Mouse (Mus musculus) embryonic facial prominence, embryonic 12.5 days (tissue): ENCODE measurements around the gene Cgref1. TPM values are rescaled to one million over a fixed set of nuclear protein-coding genes. Genes with fewer than 3 reads are reported as not detected.

Experiments
- ATAC-seq: fragments of 200-750 bp; cut with Nextera tagmentation; 2 replicates; pipeline ENCODE4 v1.8.0; 2017; ENCODE audit not compliant: insufficient number of reproducible peaks, insufficient read depth, low FRiP score, low TSS enrichment
- H3K27ac ChIP-seq: fragments of 300-500 bp; sonication (generic); 2 replicates; pipeline ENCODE4 v1.5.1; 2016; ENCODE audit warnings: mild to moderate bottlenecking
- H3K27me3 ChIP-seq: fragments of 300-500 bp; sonication (generic); 2 replicates; pipeline ENCODE4 v1.6.1; 2016; ENCODE audit warnings: mild to moderate bottlenecking, moderate library complexity
- H3K36me3 ChIP-seq: fragments of 300-500 bp; sonication (generic); 2 replicates; pipeline ENCODE4 v1.6.1; 2016; ENCODE audit warnings: mild to moderate bottlenecking
- H3K4me1 ChIP-seq: fragments of 300-500 bp; sonication (generic); 2 replicates; pipeline ENCODE4 v1.6.1; 2016
- H3K4me2 ChIP-seq: fragments of 300-500 bp; sonication (generic); replicated peaks from 2 replicates; pipeline ENCODE4 v1.6.1; 2016; ENCODE audit warnings: mild to moderate bottlenecking, moderate library complexity
- H3K4me3 ChIP-seq: fragments of 300-500 bp; sonication (generic); 2 replicates; pipeline ENCODE4 v1.5.1; 2016; ENCODE audit warnings: mild to moderate bottlenecking
- H3K9ac ChIP-seq: fragments of 300-500 bp; sonication (generic); 2 replicates; pipeline ENCODE4 v1.6.1; 2016; ENCODE audit warnings: mild to moderate bottlenecking, moderate library complexity
- H3K9me3 ChIP-seq: fragments of 300-500 bp; sonication (generic); 2 replicates; pipeline ENCODE4 v1.6.1; 2016; ENCODE audit warnings: mild to moderate bottlenecking, moderate library complexity
- WGBS: fragments of 180-500 bp; shearing (Covaris S2); methylation state at CpG from one replicate; pipeline ENCODE4 v1.1.7; 2016; 5-methylcytosine and 5-hydroxymethylcytosine counted together
- polyA plus RNA-seq: library from polyadenylated mRNA; unstranded; fragments of >200 nt; fragmentation: Nextera tagmentation; extraction: Ambion mirVana; gene quantifications from 2 replicates; pipeline ENCODE4 v1.2.1, GENCODE M21; 2016

Gene Cgref1
- polyA plus RNA-seq, 1 experiment from 2014 or later, result 4.5 TPM

DNA sequence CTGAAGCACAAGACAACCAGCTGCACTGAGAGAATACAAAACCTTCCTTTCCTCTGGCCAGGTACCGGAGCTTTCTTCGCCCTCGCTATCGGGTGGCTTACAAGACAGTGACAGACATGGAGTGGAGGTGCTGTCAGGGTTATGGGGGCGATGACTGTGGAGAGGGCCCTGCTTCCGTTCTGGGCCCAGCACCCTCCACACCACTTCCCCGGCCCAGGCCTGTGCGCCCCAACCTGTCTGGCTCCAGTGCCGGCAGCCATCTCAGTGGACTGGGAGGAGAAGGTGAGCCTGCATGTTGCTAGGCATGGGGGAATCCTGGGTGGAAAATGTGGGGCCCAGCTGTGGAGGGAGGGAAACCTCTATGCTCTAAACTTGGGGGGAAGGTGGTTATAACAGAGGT, 29.9 kb downstream of the Cgref1 start:
- ATAC-seq, result no peak; the same call in 1 of the 2 replicates
- no peaks in the 10 kb centered on the region for H3K9me3 ChIP-seq
- peak overlapping the region; percentile 86 for H3K9ac ChIP-seq
- peak overlapping the region; percentile 96 for H3K27ac ChIP-seq
- H3K27me3 ChIP-seq, result no peaks in the 10 kb centered on the region
- H3K4me3 ChIP-seq, result peak overlapping the region; percentile 59
- 25% methylated on average over 9 of the region's 9 CpGs for WGBS
- peaks cover 53% of the 10 kb centered on the region for H3K4me1 ChIP-seq
- H3K4me2 ChIP-seq, result peak overlapping the region; percentile 91
- H3K36me3 ChIP-seq, result peaks cover 37% of the 10 kb centered on the region

DNA sequence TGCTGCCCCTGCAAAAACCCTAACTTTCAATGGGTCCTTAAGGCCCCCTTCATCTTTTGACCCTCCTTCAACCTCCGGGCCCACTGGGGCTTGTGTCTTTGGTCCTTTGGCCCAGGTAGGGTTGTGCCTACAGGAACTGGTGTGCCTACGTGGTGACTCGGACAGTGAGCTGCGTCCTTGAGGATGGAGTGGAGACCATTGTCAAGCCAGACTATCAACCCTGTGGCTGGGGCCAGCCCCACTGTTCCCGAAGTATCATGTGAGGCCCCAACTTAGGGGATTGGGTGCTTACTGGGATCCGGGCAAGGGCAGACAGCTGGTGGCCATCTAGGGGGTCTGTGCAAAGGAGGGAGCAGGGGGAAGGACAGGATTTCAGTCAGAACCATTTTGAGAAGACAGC, 30.5 kb downstream of the Cgref1 start:
- H3K36me3 ChIP-seq, result peaks cover 31% of the 10 kb centered on the region
- ATAC-seq, result no peak
- peak overlapping the region; percentile 59 for H3K4me3 ChIP-seq
- 36% methylated on average over 6 of the region's 6 CpGs for WGBS
- H3K4me1 ChIP-seq, result peaks cover 54% of the 10 kb centered on the region
- peak overlapping the region; percentile 91 for H3K4me2 ChIP-seq
- H3K9me3 ChIP-seq, result no peaks in the 10 kb centered on the region
- peak overlapping the region; percentile 96 for H3K27ac ChIP-seq
- peak overlapping the region; percentile 86 for H3K9ac ChIP-seq
- H3K27me3 ChIP-seq, result no peaks in the 10 kb centered on the region

DNA sequence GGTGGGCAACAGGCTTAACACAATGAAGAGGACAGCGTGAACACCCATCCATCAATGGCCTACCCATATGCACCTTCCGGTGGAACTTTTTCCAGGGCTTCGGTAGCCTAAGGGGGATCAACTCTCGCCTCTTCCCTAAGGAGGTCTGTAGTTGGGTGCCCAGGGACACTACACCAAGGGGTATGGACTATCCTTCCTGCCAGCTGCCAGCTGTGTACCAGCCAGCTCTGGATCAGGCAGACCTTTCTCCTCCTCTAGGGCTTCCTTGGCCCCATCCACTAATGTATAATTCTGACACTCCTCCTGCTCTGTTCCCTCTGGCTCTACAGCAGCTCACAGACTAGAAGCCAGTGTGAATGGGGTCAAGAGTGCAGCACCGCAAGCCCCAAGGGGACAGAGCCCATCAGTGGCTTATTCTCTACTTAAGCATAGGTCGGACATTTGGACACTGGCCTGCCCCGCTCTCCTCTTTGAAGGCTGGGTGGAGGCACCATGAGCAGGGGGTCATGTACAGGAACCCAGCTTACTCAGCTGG, 31.2 kb downstream of the Cgref1 start:
- peak overlapping the region; percentile 96 for H3K27ac ChIP-seq
- peaks cover 60% of the 10 kb centered on the region for H3K4me1 ChIP-seq
- 13% methylated on average over 7 of the region's 7 CpGs for WGBS
- no peaks in the 10 kb centered on the region for H3K27me3 ChIP-seq
- ATAC-seq, result no peak
- peak overlapping the region; percentile 86 for H3K9ac ChIP-seq
- peak overlapping the region; percentile 59 for H3K4me3 ChIP-seq
- peaks cover 24% of the 10 kb centered on the region for H3K36me3 ChIP-seq
- peak overlapping the region; percentile 91 for H3K4me2 ChIP-seq
- H3K9me3 ChIP-seq, result no peaks in the 10 kb centered on the region

DNA sequence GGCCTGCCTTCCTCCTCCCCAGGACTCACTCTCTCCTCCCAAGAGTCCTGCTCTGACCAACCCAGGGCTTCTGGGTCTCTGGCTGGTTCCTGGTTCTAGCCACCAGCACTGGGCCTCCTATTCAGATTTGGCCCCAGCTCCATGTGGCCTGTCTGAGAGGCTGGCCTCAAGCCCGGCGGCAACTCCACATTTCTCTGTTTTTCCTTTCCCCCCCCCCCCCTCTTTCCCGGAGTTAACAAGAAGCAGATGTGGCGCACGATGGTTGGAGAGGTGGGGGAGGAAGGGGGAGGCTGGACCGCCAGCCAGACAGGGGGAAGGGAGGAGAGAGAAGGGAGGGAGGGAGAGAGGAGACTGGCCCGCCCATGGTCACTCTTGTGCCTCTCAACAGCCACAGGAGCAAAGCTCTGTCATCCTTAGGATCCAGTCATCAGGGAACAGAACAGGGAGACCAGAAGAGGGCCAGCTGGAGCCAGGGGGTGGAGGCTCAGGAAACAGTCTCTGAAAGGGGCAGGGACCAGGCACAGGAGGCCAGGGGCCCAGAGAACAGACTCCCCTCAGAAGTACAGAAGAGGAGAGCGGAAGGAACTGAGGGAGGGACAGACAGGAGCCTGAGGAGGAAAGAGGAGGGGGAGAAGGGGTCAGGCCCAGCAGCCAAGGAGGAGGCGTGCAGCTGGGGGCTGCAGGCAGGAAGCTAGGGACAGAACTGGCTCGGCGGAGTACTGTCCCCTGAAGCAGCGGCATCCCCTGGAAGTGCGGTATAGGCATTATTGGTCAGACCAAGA, 32.1 kb downstream of the Cgref1 start, which contains the start of gene Emilin1:
Gene Emilin1, plus strand, starts transcription at position 343 of the 782 bp plus-strand sequence.
- Histone ChIP-seq H3K4me1 (peaks cover 62% of the 10 kb centered on the region), H3K4me2 (peak within 1 kb of the TSS; percentile 91), H3K4me3 (peak within 1 kb of the TSS; percentile 59), H3K27me3 (no peaks in the 10 kb centered on the region), H3K9ac (peak within 1 kb of the TSS; percentile 86), H3K36me3 (peaks cover 15% of the 10 kb centered on the region), H3K27ac (peak within 1 kb of the TSS; percentile 96), H3K9me3 (no peaks in the 10 kb centered on the region)
- 10% methylated on average over 13 of the region's 13 CpGs for WGBS
- ATAC-seq, result peak; percentile 62

DNA sequence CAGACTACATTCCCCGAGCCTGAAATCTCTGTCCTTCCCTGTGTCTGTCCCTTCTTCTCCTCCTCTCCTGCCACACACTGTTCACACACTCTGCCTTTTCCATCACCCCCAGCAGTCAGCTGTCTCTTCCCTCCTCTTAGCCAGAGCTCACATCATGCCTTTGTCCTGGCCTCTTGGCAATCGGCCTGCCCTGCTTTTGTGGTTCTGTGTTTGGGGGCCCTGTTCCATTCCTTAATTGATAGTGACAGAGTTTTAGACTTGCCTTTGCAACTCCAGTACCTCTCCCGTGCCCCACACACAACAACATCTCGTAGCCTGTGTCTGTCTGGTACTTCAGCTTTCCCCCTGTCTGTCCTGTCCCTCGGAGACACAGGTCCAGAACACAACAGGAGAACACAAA, 33.2 kb downstream of the Cgref1 start:
- ATAC-seq, result no peak
- H3K9ac ChIP-seq, result 0 out of 2 replicates have a peak overlapping the region, but pooled peaks have one; percentile 15
- H3K27me3 ChIP-seq, result no peaks in the 10 kb centered on the region
- 0 out of 2 replicates have a peak overlapping the region, but pooled peaks have one; percentile 22 for H3K4me2 ChIP-seq
- peak overlapping the region; percentile 96 for H3K27ac ChIP-seq
- no peak overlapping the region for H3K4me3 ChIP-seq
- no peaks in the 10 kb centered on the region for H3K9me3 ChIP-seq
- peaks cover 65% of the 10 kb centered on the region for H3K4me1 ChIP-seq
- H3K36me3 ChIP-seq, result peaks cover 4% of the 10 kb centered on the region
- WGBS, result 40% methylated on average over 5 of the region's 5 CpGs

DNA sequence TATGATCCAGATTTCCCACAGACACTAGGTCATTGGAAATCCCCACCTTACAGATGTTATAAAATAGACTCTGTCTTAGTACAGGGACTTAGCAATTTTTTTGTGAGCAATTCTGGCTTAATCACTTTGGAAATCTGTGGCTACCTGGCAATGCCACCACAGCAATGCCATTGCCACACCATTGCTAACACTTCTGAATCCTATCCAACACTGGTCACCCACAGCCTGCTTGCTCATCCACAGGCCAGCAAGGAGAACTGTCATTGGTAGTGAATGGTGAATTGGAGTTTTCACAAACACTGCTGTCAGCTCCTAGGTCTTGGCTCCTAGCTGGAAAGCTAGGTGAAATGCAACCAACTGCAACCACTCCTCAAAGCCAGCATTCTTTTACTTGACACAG, 34.9 kb downstream of the Cgref1 start:
- H3K4me2 ChIP-seq, result no peak overlapping the region
- H3K9ac ChIP-seq, result no peak overlapping the region
- H3K27ac ChIP-seq, result peak overlapping the region; percentile 96
- no peaks in the 10 kb centered on the region for H3K9me3 ChIP-seq
- no peaks in the 10 kb centered on the region for H3K27me3 ChIP-seq
- peaks cover 2% of the 10 kb centered on the region for H3K36me3 ChIP-seq
- no peak for ATAC-seq
- H3K4me3 ChIP-seq, result no peak overlapping the region
- peaks cover 69% of the 10 kb centered on the region for H3K4me1 ChIP-seq

DNA sequence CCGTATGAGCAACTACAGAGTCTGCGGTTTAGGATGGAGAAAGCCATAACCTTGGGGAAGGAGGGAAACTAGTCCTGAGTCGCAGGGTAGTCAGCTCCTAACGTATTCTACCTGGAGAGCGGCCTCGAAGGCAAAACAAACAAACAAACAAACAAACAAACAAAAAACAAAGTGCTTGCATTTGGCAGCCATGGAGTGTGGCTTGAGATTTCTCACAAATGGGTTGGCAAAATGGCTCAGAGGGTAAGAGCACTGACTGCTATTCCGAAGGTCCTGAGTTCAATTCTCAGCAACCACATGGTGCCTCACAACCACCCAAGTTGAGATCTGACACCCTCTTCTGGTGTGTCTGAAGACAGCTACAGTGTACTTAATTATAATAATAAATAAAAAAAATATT, 35.5 kb downstream of the Cgref1 start:
- peak overlapping the region; percentile 98 for H3K27ac ChIP-seq
- H3K4me1 ChIP-seq, result peaks cover 67% of the 10 kb centered on the region
- ATAC-seq, result no peak
- H3K27me3 ChIP-seq, result no peaks in the 10 kb centered on the region
- H3K4me3 ChIP-seq, result no peak overlapping the region
- WGBS, result 75% methylated on average over 7 of the region's 7 CpGs
- peaks cover 9% of the 10 kb centered on the region for H3K36me3 ChIP-seq
- H3K9ac ChIP-seq, result no peak overlapping the region
- H3K9me3 ChIP-seq, result no peaks in the 10 kb centered on the region
- no peak overlapping the region for H3K4me2 ChIP-seq

DNA sequence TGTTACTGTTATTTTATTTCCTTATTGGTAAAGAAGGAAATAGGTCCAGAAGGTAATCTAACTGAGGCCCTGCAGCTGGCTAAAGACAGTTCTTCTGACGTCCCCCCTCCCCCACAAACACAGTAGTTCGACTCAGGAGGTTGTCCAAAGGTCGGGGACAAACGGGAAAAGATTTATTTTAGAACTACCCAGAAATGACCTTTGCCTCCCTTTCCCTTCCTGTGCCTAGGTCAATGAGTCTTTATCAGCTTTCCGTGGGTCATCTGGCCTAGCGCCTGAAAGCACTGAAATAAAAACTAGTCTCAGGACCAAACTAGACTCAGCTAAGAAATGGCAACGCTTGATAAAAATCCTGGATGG, 36.1 kb downstream of the Cgref1 start:
- no peak for ATAC-seq
- WGBS, result 23% methylated on average over 7 of the region's 7 CpGs
- peaks cover 65% of the 10 kb centered on the region for H3K4me1 ChIP-seq

DNA sequence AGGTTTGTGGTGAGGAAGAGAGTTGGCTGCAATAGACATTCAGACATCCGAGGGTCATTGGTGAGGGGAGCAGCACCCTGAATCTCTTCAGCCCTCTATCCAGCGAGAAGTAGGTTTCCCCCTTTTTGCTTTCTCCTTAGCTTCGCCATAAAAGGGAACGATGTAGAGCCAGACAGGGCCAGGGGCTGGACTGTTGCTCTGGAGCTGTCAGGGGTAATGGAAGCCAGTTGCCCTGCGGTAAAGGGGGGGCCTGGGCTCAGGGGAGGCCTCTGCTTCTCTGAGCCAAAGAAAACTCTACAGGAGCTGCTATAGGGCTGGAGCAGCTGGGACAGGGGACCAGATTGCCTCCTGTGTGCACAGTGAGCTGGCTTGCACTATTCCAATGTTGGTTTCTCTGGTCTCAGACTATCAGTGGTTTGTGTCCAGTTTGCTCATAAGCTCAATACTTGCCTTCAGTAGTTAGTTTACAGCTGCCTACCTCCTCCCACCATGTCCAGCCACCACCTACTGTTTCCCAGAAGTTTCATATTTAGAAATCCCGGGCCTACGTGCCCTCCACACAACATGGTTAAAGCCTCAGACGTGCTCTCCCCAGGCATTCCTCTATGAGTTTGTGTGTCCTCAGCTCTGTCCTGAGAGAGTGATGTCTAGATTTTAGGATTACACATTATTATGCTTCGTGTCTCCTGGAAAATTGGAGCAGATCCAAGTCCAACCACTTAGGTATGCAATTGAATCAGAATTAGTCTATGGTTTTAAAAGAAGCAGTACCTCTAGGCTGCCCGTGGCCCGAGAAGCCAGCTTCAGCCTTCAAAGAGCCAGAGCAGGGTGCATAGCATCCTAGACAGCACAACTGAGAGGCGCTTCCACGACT, 36.7 kb downstream of the Cgref1 start:
- 18% methylated on average over 13 of the region's 13 CpGs for WGBS

More for the DNA sequence above, 36.1 kb downstream of the Cgref1 start:
- Histone ChIP-seq H3K4me2 (peak overlapping the region; percentile 93), H3K27me3 (no peaks in the 10 kb centered on the region), H3K9me3 (no peaks in the 10 kb centered on the region), H3K9ac (peak overlapping the region; percentile 10; the same call in 1 of the 2 replicates), H3K27ac (peak overlapping the region; percentile 98), H3K36me3 (peaks cover 14% of the 10 kb centered on the region), H3K4me3 (no peak overlapping the region)

DNA sequence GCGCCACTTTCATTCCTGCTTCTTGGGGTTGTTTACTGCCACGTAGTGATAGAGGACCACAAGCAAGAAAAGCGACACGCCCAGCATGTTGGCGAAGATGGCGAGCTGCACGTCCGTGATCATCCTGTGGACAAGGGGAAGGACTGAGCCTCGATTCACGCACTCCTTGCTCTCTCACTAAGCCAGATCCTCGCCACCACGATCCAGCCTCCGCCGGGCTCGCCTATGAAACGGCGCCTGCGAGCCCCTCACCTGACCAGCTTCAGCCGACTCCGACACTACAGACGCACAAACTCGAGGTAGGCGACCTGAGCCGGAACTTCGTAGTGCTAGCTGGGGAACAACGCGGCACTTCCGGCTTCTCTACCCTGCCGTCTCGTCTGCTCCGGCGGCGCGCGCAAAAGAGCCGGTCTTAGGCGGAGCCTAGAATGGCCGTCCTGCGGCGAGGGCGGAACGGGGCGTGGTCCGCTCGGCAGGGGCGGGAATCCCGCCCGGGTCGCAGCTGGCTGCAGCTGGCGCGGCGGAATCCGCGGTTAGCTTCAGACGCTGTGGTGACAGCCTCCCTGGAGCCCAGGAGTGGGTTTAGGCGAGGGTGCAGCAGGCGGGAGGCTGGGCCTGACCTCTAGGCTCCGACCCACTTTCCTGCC, 37.9 kb downstream of the Cgref1 start, which contains the start of gene Ost4:
Gene Ost4, minus strand, starts transcription at position 376 of the 647 bp plus-strand sequence.
- peak; percentile 91 for ATAC-seq
- Histone ChIP-seq H3K4me2 (peak within 1 kb of the TSS; percentile 93), H3K27ac (peak within 1 kb of the TSS; percentile 98), H3K27me3 (no peaks in the 10 kb centered on the region), H3K36me3 (peaks cover 32% of the 10 kb centered on the region), H3K4me3 (peak within 1 kb of the TSS; percentile 59), H3K9ac (peak within 1 kb of the TSS; percentile 81), H3K4me1 (peaks cover 60% of the 10 kb centered on the region), H3K9me3 (no peaks in the 10 kb centered on the region)
- under 1% methylated on average over 58 of the region's 58 CpGs for WGBS

More for the DNA sequence above, 36.7 kb downstream of the Cgref1 start:
- Histone ChIP-seq H3K27ac (peak overlapping the region; percentile 98), H3K4me3 (peak overlapping the region; percentile 59), H3K27me3 (no peaks in the 10 kb centered on the region), H3K4me2 (peak overlapping the region; percentile 93), H3K9ac (peak overlapping the region; percentile 81), H3K36me3 (peaks cover 21% of the 10 kb centered on the region), H3K9me3 (no peaks in the 10 kb centered on the region), H3K4me1 (peaks cover 65% of the 10 kb centered on the region)
- peak; percentile 43 for ATAC-seq

DNA sequence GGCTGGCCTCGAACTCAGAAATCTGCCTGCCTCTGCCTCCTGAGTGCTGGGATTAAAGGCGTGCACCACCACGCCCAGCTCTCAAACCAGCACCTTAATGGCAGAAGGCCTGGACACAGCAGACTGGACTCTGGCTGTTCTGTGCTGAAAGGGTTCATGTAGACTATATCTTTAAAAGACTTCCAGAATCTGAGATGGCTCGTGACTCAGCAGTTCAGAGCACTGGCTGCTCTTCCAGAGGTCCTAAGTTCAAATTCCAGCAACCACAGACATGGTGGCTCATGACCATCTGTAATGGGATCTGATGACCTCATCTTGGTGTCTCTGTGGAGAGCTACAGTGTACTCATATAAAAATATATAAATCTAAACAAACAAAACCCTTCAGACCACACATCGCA, 43.5 kb downstream of the Cgref1 start:
- Histone ChIP-seq H3K9ac (no peak overlapping the region), H3K36me3 (peaks cover 58% of the 10 kb centered on the region), H3K4me2 (no peak overlapping the region), H3K4me3 (no peak overlapping the region), H3K4me1 (peaks cover 17% of the 10 kb centered on the region), H3K9me3 (no peaks in the 10 kb centered on the region), H3K27ac (no peak overlapping the region), H3K27me3 (no peaks in the 10 kb centered on the region)
- no peak for ATAC-seq
- WGBS, result 89% methylated on average over 5 of the region's 5 CpGs
